Mouse (Mus musculus): Measurements from ENCODE around the gene Syne1. TPM values are rescaled to one million over a fixed set of nuclear protein-coding genes. Genes with fewer than 3 reads are reported as not detected.
"Not testable (repeated sequence)": the region's sequence is repeated elsewhere in the genome, so short reads cannot be mapped to it uniquely, and the experiment has no call there.

The Syne1 gene
- polyA plus RNA-seq, 1 experiment = 17.5 TPM

DNA sequence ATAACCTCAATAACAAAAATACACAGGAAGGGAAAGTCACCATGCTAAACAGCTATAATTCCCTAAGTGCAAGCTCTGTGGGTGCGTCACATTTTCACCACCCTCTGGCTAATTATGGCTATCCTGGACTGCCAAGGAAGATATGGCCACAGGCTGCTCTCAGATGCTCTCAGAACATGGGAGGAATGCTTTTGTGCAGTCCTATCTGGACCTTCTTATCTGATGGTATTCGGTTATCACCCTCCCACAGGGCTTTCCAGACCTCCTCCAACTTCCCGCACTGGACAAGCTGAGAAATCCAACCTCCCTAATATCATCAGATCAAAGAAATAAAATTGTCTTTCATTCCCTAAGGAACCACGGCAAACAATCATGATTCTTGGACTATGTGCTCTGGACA lies 28.4 kb downstream of the Syne1 start:
- TF ChIP-seq POLR2A (IDR thresholded peaks at IDR 0.05; ENCODE audit: borderline replicate concordance, low read depth, low read length) (no peak), CTCF (IDR thresholded peaks at IDR 0.05; ENCODE audit: low read depth, low read length) (no peak)
- Histone ChIP-seq H3K4me1 (ENCODE audit: control insufficient read depth, insufficient read depth, low read length) (no peaks in the 10 kb centered on the region), H3K27ac (ENCODE audit: insufficient read depth, low read depth, low read length) (no peak overlapping the region), H3K4me3 (ENCODE audit: insufficient read depth, low read length) (no peak overlapping the region)

DNA sequence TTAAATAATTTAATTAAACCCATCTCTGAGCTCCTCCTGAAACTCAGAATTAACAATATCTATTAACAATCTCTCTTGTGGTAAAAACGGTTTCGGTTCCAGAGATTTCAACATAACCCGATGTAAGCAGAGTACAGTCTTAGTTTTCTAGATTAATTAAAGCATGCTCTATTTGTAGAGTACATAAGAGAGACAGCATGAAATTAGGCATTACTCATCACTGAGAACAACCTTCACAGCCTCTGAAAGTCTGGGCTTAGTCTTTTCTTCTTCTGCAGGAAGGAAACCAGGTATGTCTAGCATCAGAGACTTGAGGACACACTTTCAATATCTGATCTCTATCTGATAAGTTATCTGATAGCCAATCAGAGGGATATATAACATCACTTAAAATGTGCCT lies 29.0 kb downstream of the Syne1 start:
- Histone ChIP-seq H3K27ac (ENCODE audit: insufficient read depth, low read depth, low read length) (no peak overlapping the region), H3K4me1 (ENCODE audit: control insufficient read depth, insufficient read depth, low read length) (no peaks in the 10 kb centered on the region), H3K4me3 (ENCODE audit: insufficient read depth, low read length) (no peak overlapping the region)
- TF ChIP-seq POLR2A (IDR thresholded peaks at IDR 0.05; ENCODE audit: borderline replicate concordance, low read depth, low read length) (no peak), CTCF (IDR thresholded peaks at IDR 0.05; ENCODE audit: low read depth, low read length) (no peak)

DNA sequence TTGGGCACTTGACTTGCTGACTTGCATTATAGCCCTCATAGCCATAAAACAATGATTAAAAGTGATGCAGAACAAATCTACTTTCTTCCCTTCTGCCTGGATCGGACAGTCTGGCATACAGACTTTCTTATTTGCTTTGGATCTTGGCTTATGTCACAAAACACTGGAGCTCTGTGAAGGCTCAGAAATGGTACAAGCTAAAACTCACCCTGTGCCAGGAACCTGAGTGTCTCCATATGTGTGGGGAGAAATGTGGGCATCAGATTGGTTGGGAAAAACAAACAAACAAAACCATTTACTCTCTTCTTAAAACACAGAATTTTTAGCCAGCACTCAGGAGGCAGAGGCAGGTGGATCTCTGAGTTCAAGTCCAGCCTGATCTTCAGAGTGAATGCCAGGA lies 30.6 kb downstream of the Syne1 start:
- H3K4me3 ChIP-seq (ENCODE audit: insufficient read depth, low read length) = no peak overlapping the region
- no peak for TF ChIP-seq POLR2A (IDR thresholded peaks at IDR 0.05; ENCODE audit: borderline replicate concordance, low read depth, low read length)
- TF ChIP-seq CTCF (IDR thresholded peaks at IDR 0.05; ENCODE audit: low read depth, low read length) = no peak
- H3K4me1 ChIP-seq (ENCODE audit: control insufficient read depth, insufficient read depth, low read length) = no peaks in the 10 kb centered on the region
- no peak overlapping the region for H3K27ac ChIP-seq (ENCODE audit: insufficient read depth, low read depth, low read length)

DNA sequence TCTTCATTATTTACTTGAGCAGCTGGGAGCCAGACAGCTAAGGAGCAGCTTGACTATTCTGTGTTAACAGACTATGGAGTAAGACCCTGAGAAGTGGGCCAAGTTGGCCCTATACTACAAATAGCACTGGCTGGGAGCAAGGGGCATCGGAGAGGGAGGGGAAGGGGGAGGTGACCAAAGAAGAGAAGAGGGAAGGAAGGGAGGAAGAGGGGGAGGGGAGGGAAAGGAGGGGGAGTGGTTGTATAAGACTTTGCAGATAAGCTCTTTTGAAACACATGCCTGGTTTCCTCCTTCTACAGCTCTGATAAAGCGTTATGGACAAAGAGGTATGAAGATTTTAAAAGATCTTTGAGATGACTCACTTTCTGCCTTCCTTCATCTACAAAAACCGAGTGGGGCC lies 36.0 kb downstream of the Syne1 start:
- Histone ChIP-seq H3K4me1 (ENCODE audit: control insufficient read depth, insufficient read depth, low read length) (no peaks in the 10 kb centered on the region), H3K27ac (ENCODE audit: insufficient read depth, low read depth, low read length) (no peak overlapping the region), H3K4me3 (ENCODE audit: insufficient read depth, low read length) (no peak overlapping the region)
- TF ChIP-seq CTCF (IDR thresholded peaks at IDR 0.05; ENCODE audit: low read depth, low read length) (no peak), POLR2A (IDR thresholded peaks at IDR 0.05; ENCODE audit: borderline replicate concordance, low read depth, low read length) (no peak)

DNA sequence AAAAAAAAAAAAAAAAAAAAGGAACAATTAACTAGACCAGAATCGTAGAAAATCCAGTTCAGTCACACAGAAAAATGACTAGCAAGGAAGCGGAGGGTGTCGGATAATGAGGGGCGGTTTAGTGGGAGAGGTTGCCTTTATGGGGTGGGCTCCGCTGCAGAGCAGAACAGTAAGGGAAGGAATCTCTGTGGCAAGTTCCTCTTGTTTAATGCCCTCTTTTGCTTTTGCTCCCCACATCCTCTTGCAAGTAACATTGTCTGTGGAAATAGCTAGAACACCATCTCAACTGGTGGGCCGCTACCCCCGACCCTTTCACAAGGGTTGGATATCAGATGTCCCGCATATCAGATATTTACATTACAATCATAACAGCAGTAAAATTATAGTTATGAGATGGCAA lies 37.1 kb downstream of the Syne1 start:
- no peak overlapping the region for H3K4me3 ChIP-seq (ENCODE audit: insufficient read depth, low read length)
- TF ChIP-seq CTCF (IDR thresholded peaks at IDR 0.05; ENCODE audit: low read depth, low read length) (no peak), POLR2A (IDR thresholded peaks at IDR 0.05; ENCODE audit: borderline replicate concordance, low read depth, low read length) (no peak)
- no peaks in the 10 kb centered on the region for H3K4me1 ChIP-seq (ENCODE audit: control insufficient read depth, insufficient read depth, low read length)
- H3K27ac ChIP-seq (ENCODE audit: insufficient read depth, low read depth, low read length) = no peak overlapping the region

DNA sequence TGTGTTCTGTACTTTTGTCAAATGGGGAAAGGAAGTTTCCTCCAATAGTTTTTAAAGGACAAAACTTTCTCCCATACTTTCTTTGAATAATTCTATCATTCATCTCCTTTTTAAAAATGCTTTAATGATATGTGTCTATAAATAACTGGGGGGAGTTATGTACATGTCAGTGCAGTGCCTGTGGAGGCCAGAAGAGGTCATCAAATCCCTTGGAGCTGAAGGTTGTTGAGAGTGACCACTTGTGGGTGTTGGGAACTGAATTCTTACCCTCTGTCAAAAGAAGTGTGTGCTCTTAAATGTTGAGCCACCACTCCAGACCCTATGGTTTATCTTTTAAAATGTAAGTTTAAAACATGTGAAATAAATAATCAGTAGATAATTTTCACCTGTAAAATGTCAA lies 39.0 kb downstream of the Syne1 start:
- no peaks in the 10 kb centered on the region for H3K4me1 ChIP-seq (ENCODE audit: control insufficient read depth, insufficient read depth, low read length)
- no peak overlapping the region for H3K27ac ChIP-seq (ENCODE audit: insufficient read depth, low read depth, low read length)
- TF ChIP-seq CTCF (IDR thresholded peaks at IDR 0.05; ENCODE audit: low read depth, low read length) = no peak
- TF ChIP-seq POLR2A (IDR thresholded peaks at IDR 0.05; ENCODE audit: borderline replicate concordance, low read depth, low read length) = no peak
- no peak overlapping the region for H3K4me3 ChIP-seq (ENCODE audit: insufficient read depth, low read length)

DNA sequence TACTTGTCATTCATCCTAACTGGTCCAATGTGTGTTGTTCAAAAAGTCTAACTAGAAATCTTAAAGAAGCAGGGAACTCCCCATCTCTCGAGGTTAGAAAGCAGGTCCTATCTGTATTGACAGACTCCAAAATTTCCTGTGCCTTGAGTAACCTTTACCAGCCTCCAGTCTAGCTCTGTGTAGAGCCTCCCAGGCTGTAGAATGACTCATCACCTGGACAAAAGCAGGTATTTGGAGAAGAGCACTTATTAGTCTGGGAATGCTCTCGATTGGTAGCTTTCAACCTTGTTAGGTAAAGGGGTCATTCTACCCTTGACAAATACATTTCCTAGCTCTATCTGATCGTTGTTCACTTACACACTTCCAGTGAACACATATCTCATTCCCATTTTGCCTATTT lies 39.9 kb downstream of the Syne1 start:
- no peaks in the 10 kb centered on the region for H3K4me1 ChIP-seq (ENCODE audit: control insufficient read depth, insufficient read depth, low read length)
- no peak for TF ChIP-seq POLR2A (IDR thresholded peaks at IDR 0.05; ENCODE audit: borderline replicate concordance, low read depth, low read length)
- no peak for TF ChIP-seq CTCF (IDR thresholded peaks at IDR 0.05; ENCODE audit: low read depth, low read length)
- H3K27ac ChIP-seq (ENCODE audit: insufficient read depth, low read depth, low read length) = no peak overlapping the region
- no peak overlapping the region for H3K4me3 ChIP-seq (ENCODE audit: insufficient read depth, low read length)

DNA sequence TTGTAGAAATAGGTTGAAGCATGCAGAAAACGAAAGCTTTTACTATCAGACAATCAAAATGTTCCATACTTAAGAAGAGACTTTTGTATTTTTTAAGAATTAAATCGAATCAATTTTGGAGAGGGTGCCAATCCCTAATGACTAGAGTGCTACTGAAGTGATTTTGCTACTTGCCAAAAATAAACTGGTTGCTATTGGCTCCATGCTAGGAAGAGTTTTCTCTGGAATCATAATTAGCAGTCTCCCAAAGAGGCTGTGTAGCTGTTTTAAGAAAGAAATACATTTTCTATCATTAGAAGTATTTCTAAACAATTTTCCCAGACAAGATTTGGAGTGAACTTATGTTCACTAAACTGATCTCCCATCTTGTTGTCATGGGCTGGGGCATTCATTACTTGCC lies 43.8 kb downstream of the Syne1 start:
- TF ChIP-seq POLR2A (IDR thresholded peaks at IDR 0.05; ENCODE audit: borderline replicate concordance, low read depth, low read length) (no peak), CTCF (IDR thresholded peaks at IDR 0.05; ENCODE audit: low read depth, low read length) (no peak)
- H3K4me1 ChIP-seq (ENCODE audit: control insufficient read depth, insufficient read depth, low read length) = no peaks in the 10 kb centered on the region

DNA sequence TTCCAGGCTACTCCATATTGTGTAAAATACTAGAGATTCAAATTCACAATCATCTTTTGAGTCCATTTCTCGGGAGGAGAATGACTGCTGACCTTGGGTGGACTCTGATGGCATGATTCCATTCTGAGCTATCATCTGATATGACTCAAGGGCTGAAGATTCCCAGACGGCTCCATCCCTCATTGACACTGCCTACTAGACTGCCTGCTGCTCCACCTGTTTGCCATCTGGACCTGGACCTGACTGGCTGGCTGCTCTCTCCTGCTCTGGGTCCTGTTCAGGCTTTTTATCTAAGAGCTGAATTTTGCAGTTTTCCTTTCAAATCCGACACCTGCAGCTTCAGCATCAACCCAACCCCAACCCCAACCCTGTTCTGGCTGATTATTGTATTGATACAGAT lies 46.5 kb downstream of the Syne1 start:
- Histone ChIP-seq H3K4me1 (ENCODE audit: control insufficient read depth, insufficient read depth, low read length) (no peaks in the 10 kb centered on the region), H3K4me3 (ENCODE audit: insufficient read depth, low read length) (no peak overlapping the region), H3K27ac (ENCODE audit: insufficient read depth, low read depth, low read length) (no peak overlapping the region)
- TF ChIP-seq CTCF (IDR thresholded peaks at IDR 0.05; ENCODE audit: low read depth, low read length) = no peak
- TF ChIP-seq POLR2A (IDR thresholded peaks at IDR 0.05; ENCODE audit: borderline replicate concordance, low read depth, low read length) = no peak

More for the DNA sequence above, 43.8 kb downstream of the Syne1 start:
- no peak overlapping the region for H3K27ac ChIP-seq (ENCODE audit: insufficient read depth, low read depth, low read length)
- H3K4me3 ChIP-seq (ENCODE audit: insufficient read depth, low read length) = no peak overlapping the region

DNA sequence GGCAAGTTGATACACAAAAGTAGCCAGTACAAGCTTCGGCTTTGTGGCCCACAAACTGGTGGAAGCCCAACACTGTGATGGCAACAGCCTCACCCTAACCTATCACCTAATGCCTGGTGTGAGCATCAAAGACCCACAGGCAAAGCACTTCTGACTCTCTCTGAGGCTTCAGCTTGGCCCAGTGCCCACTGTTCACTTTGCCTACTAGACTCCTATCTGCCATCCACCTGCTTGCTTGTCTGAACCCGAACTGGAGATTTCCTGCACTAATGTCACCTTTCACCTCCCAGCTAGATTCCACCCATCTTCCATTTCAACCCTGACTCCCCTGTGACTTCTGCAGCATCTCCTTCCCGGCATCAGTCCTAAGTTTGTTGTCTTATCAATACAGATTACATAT lies 47.4 kb downstream of the Syne1 start:
- no peak for TF ChIP-seq POLR2A (IDR thresholded peaks at IDR 0.05; ENCODE audit: borderline replicate concordance, low read depth, low read length)
- no peak for TF ChIP-seq CTCF (IDR thresholded peaks at IDR 0.05; ENCODE audit: low read depth, low read length)
- Histone ChIP-seq H3K4me1 (ENCODE audit: control insufficient read depth, insufficient read depth, low read length) (no peaks in the 10 kb centered on the region), H3K4me3 (ENCODE audit: insufficient read depth, low read length) (no peak overlapping the region), H3K27ac (ENCODE audit: insufficient read depth, low read depth, low read length) (no peak overlapping the region)

DNA sequence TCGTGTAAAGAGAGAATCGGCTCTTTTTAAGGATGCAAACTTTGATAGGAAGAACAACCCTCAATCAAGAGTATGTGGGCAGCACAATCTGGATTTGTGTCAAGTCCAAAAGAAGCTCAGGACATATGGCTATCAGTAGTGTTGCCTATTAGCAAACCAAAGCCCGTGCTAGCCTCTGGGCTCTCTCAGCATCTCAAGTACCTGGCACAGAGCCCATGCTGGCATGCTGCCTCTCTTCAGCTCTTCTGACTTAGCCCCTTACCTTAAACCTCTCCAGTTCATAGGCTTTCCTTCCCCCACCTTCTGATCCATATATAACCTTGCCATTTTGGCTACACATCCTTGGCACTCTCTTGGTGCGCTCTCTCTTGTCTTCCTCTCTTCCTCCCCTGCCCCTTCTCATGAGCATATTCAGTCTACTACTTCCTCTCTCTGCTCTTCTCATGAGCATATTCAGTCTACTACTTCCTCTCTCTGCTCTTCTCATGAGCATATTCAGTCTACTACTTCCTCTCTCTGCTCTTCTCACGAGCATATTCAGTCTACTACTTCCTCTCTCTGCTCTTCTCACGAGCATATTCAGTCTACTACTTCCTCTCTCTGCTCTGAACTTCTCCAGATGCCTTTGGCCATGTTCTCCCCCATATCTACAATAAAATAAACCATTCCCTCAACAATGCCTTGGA lies 51.5 kb downstream of the Syne1 start:
- H3K4me3 ChIP-seq (ENCODE audit: insufficient read depth, low read length); H3K27ac ChIP-seq (ENCODE audit: insufficient read depth, low read depth, low read length): not testable (repeated sequence)

More for the DNA sequence above, 51.5 kb downstream of the Syne1 start:
- not testable (repeated sequence) for H3K4me1 ChIP-seq (ENCODE audit: control insufficient read depth, insufficient read depth, low read length)

Measured in bone marrow macrophage, adult 2 months (primary cell).